Mouse (Mus musculus) E14TG2a.4 (cell line): ENCODE measurements around the gene Hoxc8.

Experiments used
- CTCF ChIP-seq: conservative IDR thresholded peaks from 2 replicates; pipeline ENCODE4 v1.5.1; 2014; ENCODE audit warnings: low read length
- NANOG ChIP-seq: IDR thresholded peaks from 2 replicates; pipeline ENCODE4 v1.6.1; 2014; ENCODE audit warnings: borderline replicate concordance, low read length, mixed read lengths
- POU5F1 ChIP-seq: IDR thresholded peaks from 2 replicates; pipeline ENCODE4 v1.6.1; 2014; ENCODE audit warnings: low read length, borderline replicate concordance

GRCm38 (mm10) chr15:102988078-102988477 lies 2.3 kb upstream of the Hoxc8 start:
- TF ChIP-seq CTCF (no peak), POU5F1 (no peak), NANOG (no peak)
